Mouse (Mus musculus): ENCODE data around the gene Gnptg. TPM values are rescaled to one million over a fixed set of nuclear protein-coding genes. Genes with fewer than 3 reads are reported as not detected.
"Not testable (repeated sequence)": the region's sequence is repeated elsewhere in the genome, so short reads cannot be mapped to it uniquely, and the experiment has no call there.

The Gnptg gene
- polyA plus RNA-seq, 1 experiment: 1.3 TPM

- no peak for TF ChIP-seq TAL1 (IDR thresholded peaks at IDR 0.05; ENCODE audit: low read length)
- TF ChIP-seq GATA1 (IDR thresholded peaks at IDR 0.05; ENCODE audit: low read length): no peak
- no peak overlapping the region for H3K4me3 ChIP-seq (replicated peaks)
- H3K36me3 ChIP-seq (ENCODE audit: control insufficient read depth): peaks cover 17% of the 10 kb centered on the region
- peaks cover 6% of the 10 kb centered on the region; the same call in 1 of the 2 replicates for H3K4me1 ChIP-seq (ENCODE audit: control insufficient read depth)
- H3K27me3 ChIP-seq (ENCODE audit: control insufficient read depth): peaks cover 29% of the 10 kb centered on the region
- H3K9me3 ChIP-seq (ENCODE audit: control insufficient read depth, low read length): no peaks in the 10 kb centered on the region
Observed at GRCm38 (mm10) chr17:25248033-25248750, 8.3 kb upstream of the Gnptg start.

DNA sequence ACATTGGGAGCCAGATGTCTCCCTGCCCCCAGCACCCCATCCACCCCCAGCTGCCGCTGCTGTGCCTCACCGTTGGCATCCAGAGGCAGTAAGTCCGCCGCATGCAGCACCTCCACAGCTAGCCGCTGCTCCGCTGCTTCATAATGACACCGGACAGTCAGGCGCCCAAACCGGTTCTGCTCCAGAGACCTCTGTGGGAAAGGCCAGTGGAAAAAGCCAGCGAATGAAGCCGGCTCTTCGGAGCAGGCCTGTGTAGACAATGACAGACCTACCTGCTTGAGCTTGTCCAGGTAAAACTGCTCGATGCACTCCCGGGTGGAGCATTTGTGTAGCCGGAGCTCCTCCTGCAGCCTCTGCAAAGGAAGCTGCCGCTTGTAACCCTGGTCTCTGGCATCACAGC lies 4.3 kb upstream of the Gnptg start:
- Histone ChIP-seq H3K27me3 (ENCODE audit: control insufficient read depth) (peaks cover 2% of the 10 kb centered on the region; the same call in 1 of the 2 replicates), H3K4me3 (replicated peaks) (no peak overlapping the region), H3K4me1 (ENCODE audit: control insufficient read depth) (peaks cover 33% of the 10 kb centered on the region), H3K36me3 (ENCODE audit: control insufficient read depth) (peaks cover 36% of the 10 kb centered on the region), H3K9me3 (ENCODE audit: control insufficient read depth, low read length) (no peaks in the 10 kb centered on the region)
- TF ChIP-seq GATA1 (IDR thresholded peaks at IDR 0.05; ENCODE audit: low read length) (no peak), TAL1 (IDR thresholded peaks at IDR 0.05; ENCODE audit: low read length) (no peak)

GRCm38 (mm10) chr17:25243131-25243780 lies 3.3 kb upstream of the Gnptg start:
- TF ChIP-seq GATA1 (IDR thresholded peaks at IDR 0.05; ENCODE audit: low read length): no peak
- TF ChIP-seq TAL1 (IDR thresholded peaks at IDR 0.05; ENCODE audit: low read length): no peak
- Histone ChIP-seq H3K9me3 (ENCODE audit: control insufficient read depth, low read length) (no peaks in the 10 kb centered on the region), H3K4me3 (replicated peaks) (no peak overlapping the region), H3K4me1 (ENCODE audit: control insufficient read depth) (peaks cover 37% of the 10 kb centered on the region), H3K27me3 (ENCODE audit: control insufficient read depth) (no peaks in the 10 kb centered on the region), H3K36me3 (ENCODE audit: control insufficient read depth) (peaks cover 36% of the 10 kb centered on the region)

GRCm38 (mm10) chr17:25235635-25236034 lies 4.3 kb downstream of the Gnptg start:
- no peak overlapping the region for H3K4me3 ChIP-seq (replicated peaks)
- peaks cover 31% of the 10 kb centered on the region for H3K36me3 ChIP-seq (ENCODE audit: control insufficient read depth)
- no peaks in the 10 kb centered on the region for H3K27me3 ChIP-seq (ENCODE audit: control insufficient read depth)
- no peak for TF ChIP-seq TAL1 (IDR thresholded peaks at IDR 0.05; ENCODE audit: low read length)
- TF ChIP-seq GATA1 (IDR thresholded peaks at IDR 0.05; ENCODE audit: low read length): no peak
- peaks cover 22% of the 10 kb centered on the region for H3K4me1 ChIP-seq (ENCODE audit: control insufficient read depth)
- no peaks in the 10 kb centered on the region for H3K9me3 ChIP-seq (ENCODE audit: control insufficient read depth, low read length)

DNA sequence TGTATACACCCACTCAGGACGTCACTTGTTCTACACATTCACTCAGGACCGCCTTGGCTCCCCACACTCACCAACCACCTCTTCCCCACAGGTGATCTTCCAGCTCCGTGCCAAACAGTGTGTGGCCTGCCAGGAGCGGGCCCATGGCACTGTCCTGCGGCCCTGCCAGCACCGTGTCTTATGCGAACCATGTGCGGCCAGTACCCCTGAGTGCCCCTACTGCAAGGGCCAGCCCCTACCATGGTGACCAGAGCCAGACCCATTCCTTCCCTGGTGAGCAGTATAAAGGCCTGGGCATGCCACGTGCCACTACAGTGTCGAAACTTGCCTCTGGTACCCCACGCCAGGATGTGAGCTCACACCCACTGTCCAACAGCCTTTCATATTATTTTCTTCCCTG lies 8.3 kb downstream of the Gnptg start:
- Histone ChIP-seq H3K36me3 (ENCODE audit: control insufficient read depth) (peaks cover 68% of the 10 kb centered on the region), H3K4me1 (ENCODE audit: control insufficient read depth) (peaks cover 32% of the 10 kb centered on the region)
- not testable (repeated sequence) for H3K9me3 ChIP-seq (ENCODE audit: control insufficient read depth, low read length); H3K4me3 ChIP-seq (replicated peaks); H3K27me3 ChIP-seq (ENCODE audit: control insufficient read depth)

GRCm38 (mm10) chr17:25230700-25231099 lies 9.2 kb downstream of the Gnptg start:
- TF ChIP-seq GATA1 (IDR thresholded peaks at IDR 0.05; ENCODE audit: low read length) (no peak), TAL1 (IDR thresholded peaks at IDR 0.05; ENCODE audit: low read length) (no peak)
- Histone ChIP-seq H3K36me3 (ENCODE audit: control insufficient read depth) (peaks cover 74% of the 10 kb centered on the region), H3K4me3 (replicated peaks) (no peak overlapping the region), H3K4me1 (ENCODE audit: control insufficient read depth) (peaks cover 40% of the 10 kb centered on the region), H3K9me3 (ENCODE audit: control insufficient read depth, low read length) (no peaks in the 10 kb centered on the region), H3K27me3 (ENCODE audit: control insufficient read depth) (no peaks in the 10 kb centered on the region)

DNA sequence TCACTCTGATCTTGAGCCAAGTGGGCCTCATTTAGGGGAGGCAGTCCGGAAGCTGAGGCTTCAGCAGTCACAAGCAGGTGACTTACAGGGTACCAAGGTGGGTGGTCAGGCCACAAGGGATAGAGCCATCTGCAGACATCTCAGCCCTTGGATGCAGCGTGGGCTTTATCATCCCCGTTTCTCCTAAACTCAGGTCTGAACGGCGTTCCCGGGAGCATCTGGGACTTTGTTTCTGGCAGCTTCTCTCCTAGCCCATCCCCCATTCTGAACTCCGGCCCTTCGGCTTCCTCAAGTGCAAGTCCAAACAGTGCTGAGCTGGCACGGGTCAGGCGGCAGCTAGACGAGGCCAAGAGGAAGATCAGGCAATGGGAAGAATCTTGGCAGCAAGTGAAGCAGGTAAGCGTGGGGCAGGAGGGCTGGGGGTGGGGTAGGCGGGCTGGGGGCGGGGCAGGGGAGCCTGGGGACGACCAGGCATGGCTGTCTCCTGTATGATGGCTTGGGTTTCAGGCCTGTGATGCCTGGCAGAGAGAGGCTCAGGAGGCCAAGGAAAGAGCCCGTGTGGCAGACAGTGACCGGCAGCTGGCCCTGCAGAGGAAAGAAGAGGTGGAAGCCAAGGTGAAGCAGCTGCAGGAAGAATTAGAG lies 9.8 kb downstream of the Gnptg start:
- not testable (repeated sequence) for H3K4me3 ChIP-seq (replicated peaks); H3K27me3 ChIP-seq (ENCODE audit: control insufficient read depth); H3K9me3 ChIP-seq (ENCODE audit: control insufficient read depth, low read length)
- Histone ChIP-seq H3K36me3 (ENCODE audit: control insufficient read depth) (peaks cover 74% of the 10 kb centered on the region), H3K4me1 (ENCODE audit: control insufficient read depth) (peaks cover 43% of the 10 kb centered on the region)

GRCm38 (mm10) chr17:25227991-25228390 lies 11.9 kb downstream of the Gnptg start:
- H3K27me3 ChIP-seq (ENCODE audit: control insufficient read depth): no peaks in the 10 kb centered on the region
- peaks cover 76% of the 10 kb centered on the region for H3K36me3 ChIP-seq (ENCODE audit: control insufficient read depth)
- no peaks in the 10 kb centered on the region for H3K9me3 ChIP-seq (ENCODE audit: control insufficient read depth, low read length)
- H3K4me1 ChIP-seq (ENCODE audit: control insufficient read depth): peaks cover 65% of the 10 kb centered on the region
- TF ChIP-seq GATA1 (IDR thresholded peaks at IDR 0.05; ENCODE audit: low read length) (no peak), TAL1 (IDR thresholded peaks at IDR 0.05; ENCODE audit: low read length) (no peak)
- H3K4me3 ChIP-seq (replicated peaks): no peak overlapping the region

- H3K4me1 ChIP-seq (ENCODE audit: control insufficient read depth): peaks cover 81% of the 10 kb centered on the region
- H3K4me3 ChIP-seq (replicated peaks): peak overlapping the region; percentile 68
- no peaks in the 10 kb centered on the region for H3K27me3 ChIP-seq (ENCODE audit: control insufficient read depth)
Observed at GRCm38 (mm10) chr17:25225659-25226058, 14.3 kb downstream of the Gnptg start.

More at GRCm38 (mm10) chr17:25225659-25226058, 14.3 kb downstream of the Gnptg start:
- no peaks in the 10 kb centered on the region for H3K9me3 ChIP-seq (ENCODE audit: control insufficient read depth, low read length)
- peaks cover 67% of the 10 kb centered on the region for H3K36me3 ChIP-seq (ENCODE audit: control insufficient read depth)
- TF ChIP-seq TAL1 (IDR thresholded peaks at IDR 0.05; ENCODE audit: low read length) (peak; percentile 80), GATA1 (IDR thresholded peaks at IDR 0.05; ENCODE audit: low read length) (peak; percentile 57)
